Mouse (Mus musculus): ENCODE results near the gene Igtp.
"Not testable (repeated sequence)": the region's sequence is repeated elsewhere in the genome, so short reads cannot be mapped to it uniquely, and the experiment has no call there.

Gene Igtp

DNA sequence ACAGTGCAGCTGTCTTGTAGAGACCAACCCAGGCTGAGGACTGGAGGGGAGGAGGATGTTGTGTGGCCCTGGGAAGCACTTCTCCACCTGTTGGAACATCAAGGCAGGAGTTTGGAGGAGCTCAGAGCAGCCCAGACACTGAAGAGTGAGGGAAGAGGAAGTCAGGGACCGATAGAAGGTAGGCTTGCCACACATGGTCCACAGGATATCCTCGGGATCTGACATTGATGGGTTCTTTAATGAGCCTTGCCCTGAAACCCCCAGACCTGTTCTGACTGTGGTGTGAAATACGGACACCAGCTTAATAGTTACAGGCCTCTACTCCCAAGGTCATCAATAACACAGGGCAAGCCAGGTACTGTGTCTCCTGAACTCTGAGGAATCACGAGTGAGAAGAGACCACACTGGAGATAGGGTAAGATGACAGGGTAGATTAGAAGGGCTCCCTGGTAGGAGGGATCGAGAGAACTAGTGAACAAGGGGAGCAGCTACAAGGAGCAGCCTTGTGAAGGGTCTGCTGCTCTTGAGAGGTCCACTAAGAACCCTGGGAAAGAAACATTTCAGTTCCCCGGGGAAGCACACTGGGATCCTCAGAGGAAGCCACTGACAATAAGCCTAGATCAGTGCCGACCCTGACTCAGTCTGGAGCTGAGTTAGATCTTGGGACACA lies 14.5 kb downstream of the Igtp start:
- DNase-seq: no peak

DNA sequence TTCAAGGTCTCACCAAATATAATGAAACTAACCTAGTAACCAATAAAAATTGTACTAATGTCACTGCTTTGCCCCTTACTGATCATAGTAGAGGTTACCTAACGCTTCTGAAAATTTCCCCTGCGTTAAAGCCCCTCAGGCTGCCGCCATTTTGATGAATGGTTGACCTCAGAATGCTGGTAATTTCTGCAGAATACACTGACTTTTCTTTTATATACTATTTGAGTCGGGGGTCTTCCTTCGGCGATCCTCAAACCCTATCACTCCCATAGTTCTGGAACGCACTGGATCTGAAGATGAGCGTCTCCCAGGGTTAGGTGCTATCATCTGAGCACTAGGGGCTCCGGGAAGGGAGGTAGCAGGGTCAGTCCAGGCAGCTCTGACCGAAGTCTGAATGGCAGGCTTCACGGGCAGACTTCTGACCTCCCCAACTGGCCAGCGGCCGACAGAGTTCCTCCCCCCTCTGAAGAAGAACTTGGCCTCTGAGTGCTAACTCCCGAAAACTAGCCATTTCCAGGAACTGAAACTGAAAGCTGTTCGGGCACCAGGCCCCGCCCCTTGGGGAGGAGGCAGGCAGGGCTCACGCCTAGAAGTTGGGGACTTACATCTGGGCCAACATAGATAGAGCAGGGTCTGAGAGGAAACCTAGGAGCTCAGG lies 15.2 kb downstream of the Igtp start:
- DNase-seq: peak; percentile 95 to 97

DNA sequence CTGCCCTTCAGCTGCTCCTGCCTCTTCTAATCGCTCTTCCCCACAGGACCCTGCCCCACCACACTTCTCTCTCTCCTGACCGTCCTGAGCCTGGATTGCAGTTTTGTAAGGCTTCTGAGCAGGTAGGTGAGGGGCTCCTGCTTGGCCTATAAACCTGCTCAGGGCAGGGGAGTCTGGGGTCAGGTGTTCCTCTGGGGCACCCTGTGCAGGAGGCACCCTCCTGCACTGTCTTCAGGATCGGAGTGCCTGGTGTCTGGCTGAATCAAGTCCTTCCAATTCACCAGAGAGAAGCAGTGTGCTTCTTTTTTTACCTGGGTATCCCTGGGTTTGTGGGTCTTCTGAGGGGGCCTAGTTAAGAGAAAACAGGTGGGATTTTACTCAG lies 15.7 kb downstream of the Igtp start:
- peak in 1 of 2 experiments; percentile 15 for DNase-seq

DNA sequence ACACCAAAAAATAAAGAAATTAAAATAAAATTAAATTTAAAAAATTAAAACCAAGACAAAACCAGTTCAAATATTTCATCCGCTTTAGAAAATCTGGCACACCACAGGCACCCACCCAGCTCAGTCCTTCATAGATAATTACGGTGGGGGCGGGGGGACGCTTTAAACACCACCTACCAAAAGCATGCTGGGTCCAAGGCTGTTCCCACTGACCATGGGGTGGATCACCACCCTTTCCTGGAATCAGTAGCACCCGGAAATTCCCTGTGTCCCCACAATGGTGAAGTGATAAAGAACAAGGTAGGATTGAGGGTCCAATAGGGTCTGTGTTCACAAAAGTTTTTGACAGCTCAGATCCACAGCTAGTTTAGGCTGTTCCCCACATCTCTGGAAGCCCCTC lies 16.5 kb downstream of the Igtp start:
- no peak for DNase-seq

DNA sequence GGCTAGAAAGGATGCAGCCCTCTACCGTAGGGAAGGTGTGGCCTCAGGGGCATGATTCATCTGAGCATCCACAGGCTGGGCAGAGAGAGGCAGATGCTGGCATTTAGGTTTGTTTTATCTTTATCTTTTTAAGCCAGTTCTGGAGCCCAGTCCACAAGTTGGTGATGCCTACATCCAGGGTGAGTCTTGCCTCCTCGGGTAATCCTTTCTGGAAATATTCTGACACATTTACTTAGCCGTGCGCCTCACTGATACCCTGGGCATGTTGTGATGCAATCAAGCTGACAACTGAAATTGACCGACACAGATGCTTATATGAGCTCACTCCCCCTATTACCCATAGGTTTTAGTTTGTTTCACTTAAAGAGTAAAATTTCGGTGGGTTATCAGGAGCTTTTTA lies 17.5 kb downstream of the Igtp start:
- DNase-seq: no peak

DNA sequence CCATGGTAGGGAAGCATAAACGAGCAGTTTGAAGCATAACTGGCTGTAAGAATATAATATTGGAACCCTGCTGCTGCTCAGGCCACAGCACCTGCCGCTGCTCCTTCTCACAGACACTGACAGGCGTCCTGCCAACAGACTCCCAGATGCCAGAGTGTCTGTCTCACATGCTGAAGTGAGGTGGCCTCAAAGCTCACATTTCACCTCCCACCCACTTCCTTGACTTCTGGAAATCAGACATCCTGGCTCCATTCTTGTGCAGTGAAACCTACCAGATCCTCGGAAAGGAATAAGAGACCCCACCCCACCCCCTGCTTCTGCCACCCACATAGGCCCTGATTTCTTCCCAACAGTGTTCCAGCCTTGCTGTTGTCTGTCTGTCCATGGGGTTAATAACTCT lies 24.4 kb downstream of the Igtp start:
- no peak for DNase-seq

DNA sequence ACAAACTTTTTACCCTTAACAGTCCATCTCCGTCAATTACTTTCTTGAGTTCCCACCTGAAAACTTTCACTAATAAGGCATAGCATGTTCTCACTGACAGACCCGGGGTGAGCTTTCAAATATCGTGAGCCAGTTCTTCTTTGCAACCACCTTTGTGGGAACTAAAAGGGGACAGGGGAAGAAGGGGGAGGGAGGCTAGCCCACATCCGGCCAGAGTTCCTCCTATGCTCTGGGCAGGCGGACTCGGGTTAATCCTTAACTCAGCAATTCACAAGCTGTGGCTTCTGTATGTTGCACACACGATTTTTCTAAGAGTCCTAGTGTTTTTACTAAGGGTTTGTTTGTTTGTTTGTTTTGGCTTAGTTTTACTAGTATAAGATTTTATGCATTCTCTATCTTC lies 25.0 kb downstream of the Igtp start:
- peak; percentile 60 to 74 for DNase-seq

DNA sequence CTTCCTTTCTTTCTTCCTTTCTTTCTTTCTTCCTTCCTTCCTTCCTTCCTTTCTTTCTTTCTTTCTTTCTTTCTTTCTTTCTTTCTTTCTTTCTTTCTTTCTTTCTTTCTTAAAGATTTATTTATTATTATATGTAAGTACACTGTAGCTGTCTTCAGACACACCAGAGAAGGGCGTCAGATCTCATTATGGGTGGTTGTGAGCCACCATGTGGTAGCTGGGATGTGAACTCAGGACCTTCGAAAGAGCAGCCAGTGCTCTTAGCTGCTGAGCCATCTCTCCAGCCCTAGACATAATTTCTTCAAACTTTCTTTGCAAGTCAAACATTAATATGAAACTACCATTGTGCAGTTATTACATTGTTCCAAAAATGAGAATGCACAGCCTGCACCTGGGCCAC lies 25.5 kb downstream of the Igtp start:
- not testable (repeated sequence) for DNase-seq

DNA sequence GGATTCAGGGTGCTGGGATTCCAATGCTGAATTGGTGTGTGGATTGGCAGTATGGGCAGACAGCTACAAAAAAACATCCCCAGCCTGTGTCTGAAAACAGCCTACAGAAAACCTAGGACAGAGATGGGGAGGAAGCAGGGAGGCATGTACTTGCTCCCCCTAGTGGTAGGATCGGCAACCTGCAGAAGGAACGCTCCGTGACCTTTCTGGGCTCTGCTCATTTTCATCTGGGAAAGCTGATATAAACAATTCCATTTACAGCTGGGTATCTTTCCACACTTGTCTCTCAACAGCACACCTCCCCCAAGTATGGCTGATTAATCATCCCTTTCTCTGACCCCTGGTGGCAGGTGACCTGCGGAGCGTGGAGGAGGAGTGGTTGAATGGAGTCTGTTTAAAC lies 26.3 kb downstream of the Igtp start:
- peak; percentile 78 to 79 for DNase-seq

DNA sequence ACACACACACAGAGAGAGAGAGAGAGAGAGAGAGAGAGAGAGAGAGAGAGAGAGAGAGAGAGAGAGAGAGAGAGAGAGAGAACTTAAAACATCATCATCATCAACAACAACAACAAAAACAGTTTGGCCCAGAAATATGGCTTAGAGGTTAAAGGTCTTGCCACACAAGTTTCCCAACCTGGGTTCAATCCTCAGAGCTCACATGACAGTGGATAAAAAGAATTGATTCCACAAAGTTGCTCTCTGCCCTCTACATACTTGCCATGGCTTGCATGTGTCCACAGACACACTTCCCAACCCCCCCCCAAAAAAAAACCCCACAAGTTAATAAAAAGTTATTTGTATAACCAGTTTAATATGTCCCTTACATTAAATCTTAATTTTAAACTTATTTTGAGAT lies 27.1 kb downstream of the Igtp start:
- no peak for DNase-seq

DNA sequence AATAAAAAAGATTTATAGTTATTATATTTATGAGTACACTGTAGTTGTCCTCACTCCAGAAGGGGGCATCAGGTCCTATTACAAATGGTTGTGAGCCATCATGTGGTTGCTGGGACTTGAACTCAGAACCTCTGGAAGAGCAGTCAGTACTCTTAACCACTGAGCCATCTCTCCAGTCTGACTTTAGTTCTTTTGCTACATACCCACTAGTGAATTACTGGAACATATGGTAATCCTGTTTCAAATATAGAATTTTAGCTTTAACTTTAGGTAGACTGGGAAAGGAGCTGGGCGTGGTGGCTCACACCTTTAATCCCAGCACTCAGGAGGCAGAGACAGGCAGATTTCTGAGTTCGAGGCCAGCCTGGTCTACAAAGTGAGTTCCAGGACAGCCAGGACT lies 28.7 kb downstream of the Igtp start:
- not testable (repeated sequence) for DNase-seq

DNA sequence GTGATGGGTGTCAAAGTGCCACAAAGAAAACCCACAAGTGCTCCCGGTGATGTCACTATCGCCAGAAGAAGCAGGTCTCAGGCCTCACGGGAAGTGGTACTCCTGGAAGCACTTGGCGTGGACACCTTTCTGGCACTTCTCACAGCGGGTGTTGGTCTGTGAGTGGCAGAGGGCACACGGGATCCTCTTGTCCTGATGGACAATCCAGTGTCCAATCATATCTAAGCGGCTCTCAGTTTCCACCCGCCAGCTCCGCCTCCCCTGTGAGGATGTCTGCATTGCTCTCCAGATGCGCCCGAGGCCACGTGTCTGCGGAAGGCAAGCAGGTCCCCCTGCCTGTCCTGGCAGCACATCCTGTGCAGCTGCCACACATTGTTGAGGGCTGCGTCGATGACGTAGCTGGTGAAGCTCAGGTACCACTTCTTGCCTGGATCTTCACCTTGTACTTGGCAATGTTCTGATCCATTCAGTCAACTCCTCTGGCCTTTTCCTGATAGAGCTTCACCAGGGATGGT lies 31.1 kb downstream of the Igtp start:
- no peak for DNase-seq

DNA sequence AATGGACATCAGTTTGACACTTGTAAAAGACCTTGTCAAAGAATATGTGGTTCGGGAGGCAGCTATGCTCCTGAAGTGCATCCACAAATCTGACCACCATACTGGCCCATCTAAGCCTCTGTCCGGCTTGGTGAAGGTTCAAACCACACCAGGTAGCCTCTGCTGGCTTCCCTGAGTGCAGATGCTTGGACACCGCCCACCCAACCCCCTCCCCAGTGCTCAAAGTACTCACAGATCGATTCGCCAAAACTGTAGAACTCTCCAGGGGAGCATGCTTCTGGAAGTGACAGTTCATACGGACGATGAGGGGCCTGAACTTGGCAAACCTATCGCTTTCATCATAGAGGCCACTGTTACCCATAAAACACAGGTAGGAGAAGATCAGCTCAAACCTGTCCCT lies 31.8 kb downstream of the Igtp start:
- no peak for DNase-seq

DNA sequence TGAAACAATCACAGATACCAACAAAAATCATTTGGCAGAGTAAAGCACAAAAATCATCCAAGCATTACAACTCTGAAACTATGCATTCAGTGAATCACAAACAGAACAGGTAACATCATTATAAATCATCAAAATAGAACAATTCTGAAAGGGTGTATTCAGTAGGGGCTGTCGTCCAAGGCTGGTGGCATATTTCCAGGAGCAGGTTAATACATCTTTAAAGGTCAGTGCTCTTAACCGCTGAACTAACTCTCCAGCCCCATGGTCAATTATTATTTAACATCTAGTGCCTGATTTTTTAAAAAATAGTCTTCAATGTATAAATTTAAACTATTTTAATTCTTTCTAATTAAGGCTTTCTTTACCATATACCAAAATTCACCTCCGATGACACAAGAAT lies 35.2 kb downstream of the Igtp start:
- DNase-seq: not testable (repeated sequence)

DNA sequence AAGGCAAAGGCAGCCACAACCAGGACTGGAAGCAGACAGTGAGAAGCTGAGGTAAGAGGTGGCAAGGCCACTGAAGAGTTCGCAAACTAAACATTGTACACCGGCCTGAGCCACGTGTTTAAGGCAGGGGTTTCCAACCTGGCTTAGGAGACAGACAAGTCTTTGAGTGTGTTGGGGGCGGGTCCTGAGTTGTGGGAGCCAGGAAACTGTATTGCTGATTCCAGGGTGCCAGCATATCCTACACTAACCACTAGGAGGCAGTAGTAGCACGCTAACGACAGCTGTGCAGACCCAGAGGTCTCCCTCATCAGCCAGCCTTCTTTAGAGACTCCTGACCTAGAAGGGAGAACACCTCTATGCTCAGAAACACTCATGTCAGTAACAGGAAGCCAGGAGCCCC lies 35.8 kb downstream of the Igtp start:
- DNase-seq: peak; percentile 67 to 68

DNA sequence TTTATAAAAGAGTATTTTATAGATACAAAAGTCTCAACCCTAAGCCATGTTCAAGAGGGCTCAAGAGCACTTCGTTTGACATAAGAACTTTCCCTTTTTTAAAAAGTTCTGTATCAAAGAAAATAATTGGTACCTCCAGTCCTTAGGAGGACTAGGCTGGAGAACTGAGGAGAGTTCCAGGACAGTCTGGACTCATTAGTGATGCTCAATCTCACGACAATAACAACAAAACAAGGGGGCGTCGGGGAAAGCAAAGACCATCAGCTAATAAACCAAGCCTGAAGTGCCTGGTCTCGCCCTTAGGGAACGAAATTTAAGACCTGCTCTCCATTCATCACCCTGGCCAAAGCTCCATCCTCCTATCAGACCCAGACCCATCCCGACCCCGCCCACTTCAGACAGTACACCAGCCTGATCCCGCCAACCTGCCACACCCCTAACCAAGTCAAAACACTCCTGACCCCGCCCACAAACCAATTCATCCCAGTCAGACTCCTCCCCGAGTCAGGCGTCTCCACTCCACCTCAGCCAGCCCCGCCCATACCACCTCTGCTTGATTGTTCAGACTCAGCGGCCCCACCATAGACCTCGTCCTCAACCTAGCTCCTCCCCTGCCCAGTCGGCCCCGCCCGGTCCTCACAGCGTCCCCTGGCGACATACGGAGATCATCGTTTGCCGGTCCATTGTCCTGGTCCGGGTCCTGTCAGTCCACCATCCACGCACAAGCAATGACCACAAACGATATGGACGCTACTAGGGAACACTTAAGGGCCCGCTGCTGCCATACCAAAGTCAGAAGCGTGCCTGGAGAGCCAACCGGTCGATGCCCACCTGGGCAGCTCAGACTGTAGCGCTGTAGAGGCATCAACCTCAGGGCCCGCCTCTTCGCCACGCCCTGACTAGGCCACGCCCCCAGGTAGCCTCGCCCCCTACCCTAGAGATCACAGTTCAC lies 39.8 kb downstream of the Igtp start:
- peak; percentile 83 to 84 for DNase-seq

DNA sequence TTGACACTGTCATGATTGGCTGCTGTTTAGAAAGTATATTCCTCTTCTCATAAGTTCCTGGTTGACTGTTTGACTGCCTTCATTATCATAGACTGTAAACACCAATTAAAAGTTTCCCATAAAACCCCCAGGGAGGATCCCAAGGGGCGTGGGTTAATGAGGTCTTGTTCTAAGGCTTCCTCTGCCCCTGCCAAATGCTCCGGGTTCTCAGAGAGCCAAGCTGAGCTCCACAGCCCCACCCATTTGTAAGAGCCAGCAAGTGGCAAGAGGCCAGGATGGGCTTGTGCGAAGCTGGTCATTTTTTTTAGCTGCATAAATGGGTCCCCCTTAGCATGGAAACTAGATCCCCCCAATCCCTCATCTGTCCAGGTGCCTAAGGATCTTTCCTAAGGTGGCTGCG lies 47.9 kb downstream of the Igtp start:
- DNase-seq: no peak

DNA sequence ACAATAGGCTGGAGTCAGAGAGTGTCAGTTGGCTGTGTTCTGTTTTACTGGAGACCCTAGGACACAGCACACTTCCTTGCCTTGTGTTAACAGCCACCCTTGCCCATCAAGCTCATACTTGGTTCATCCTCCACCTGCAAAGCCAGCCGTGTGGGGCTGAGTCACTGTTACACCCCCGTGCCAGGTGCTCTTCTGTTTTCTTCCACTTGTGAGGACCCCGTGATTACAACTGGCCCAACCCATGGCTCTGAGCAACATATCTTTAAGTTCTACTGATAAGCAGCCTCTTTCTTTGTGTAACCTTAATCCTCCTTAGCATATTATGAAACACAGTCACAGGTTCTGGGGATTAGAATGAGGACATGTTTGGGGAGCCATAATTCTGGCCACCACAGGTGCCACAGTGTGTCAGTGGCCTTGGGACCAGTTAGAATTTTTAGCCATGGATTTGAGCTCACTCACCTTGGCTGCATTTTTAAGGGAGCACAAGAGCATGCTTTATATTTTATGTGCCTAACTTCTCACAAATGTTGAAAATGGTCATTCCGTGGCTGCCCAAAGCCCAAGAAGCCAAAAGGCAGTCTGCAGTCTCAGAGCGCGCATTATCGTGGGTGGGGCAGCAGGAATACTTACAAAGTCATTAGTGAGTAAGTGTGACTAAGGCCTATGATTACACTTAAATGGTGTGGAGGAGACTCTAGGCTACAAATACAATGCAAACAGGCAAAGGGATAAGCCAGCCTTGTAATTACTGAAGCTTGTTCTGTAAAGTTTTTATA lies 50.0 kb downstream of the Igtp start:
- DNase-seq: no peak

DNA sequence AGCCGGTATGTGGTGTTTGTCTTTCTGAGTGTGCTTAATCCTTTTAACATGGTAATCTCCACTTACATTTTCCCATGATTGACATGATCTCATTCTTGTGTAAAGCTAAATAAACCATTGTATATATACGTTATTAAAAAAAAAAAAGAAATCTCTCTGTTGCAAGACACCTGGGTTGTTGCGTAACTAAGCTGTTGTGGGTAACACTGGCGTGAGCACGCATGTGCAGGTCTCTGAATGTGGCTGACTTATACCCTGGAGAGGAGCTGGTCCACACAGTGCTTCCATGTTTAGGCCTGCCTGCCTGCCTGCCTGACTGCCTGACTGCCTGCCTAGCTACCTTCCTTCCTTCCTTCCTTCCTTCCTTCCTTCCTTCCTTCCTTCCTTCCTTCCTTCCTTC lies 51.2 kb downstream of the Igtp start:
- DNase-seq: no peak

DNA sequence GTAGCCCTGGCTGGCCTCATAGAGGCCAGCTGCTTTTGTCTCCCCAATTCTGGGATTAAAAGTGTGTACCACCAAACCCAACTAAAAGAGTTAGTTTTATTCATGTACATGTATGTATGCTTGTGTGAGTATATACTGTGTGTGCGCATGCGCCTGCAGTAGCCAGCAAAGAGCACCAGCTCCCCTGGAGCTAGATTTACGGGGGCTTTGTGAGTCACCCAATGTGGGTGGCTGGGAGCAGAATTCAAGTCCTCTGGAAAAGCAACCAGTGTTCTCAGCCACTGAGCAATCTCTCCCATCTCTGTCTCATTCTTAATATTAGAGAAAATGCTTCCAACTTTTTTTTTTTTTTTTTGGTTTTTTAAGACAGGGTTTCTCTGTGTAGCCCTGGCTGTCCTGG lies 55.1 kb downstream of the Igtp start:
- DNase-seq: no peak
